Mouse (Mus musculus) ES-E14 (cell line): Measurements from ENCODE around the gene Htr1f.

ENCODE experiments used
- CHD2 ChIP-seq: IDR thresholded peaks from 2 replicates; pipeline ENCODE4 v1.6.1; 2014; ENCODE audit warnings: mild to moderate bottlenecking, low read depth, low read length, inconsistent platforms
- HCFC1 ChIP-seq: IDR thresholded peaks from 2 replicates; pipeline ENCODE4 v1.6.1; 2012; ENCODE audit warnings: low read length, inconsistent platforms, borderline replicate concordance; ENCODE audit not compliant: insufficient read depth
- ZC3H11A ChIP-seq: IDR thresholded peaks from 2 replicates; pipeline ENCODE4 v1.6.1; 2012; ENCODE audit warnings: low read depth, mild to moderate bottlenecking, inconsistent platforms, low read length, borderline replicate concordance
- ZNF384 ChIP-seq: IDR thresholded peaks from 2 replicates; pipeline ENCODE4 v1.6.1; 2012; ENCODE audit warnings: low read depth, low read length, inconsistent platforms

GRCm38 (mm10) chr16:64961690-64962089, 144.0 kb downstream of the Htr1f start:
- TF ChIP-seq ZC3H11A (no peak), CHD2 (no peak), ZNF384 (no peak), HCFC1 (no peak)
